Mouse (Mus musculus): Measurements from ENCODE around the gene Gstt4. TPM values are rescaled to one million over a fixed set of nuclear protein-coding genes. Genes with fewer than 3 reads are reported as not detected.
A peak's percentile ranks its signal among the peaks of the same experiment; 100 is the strongest.
"Not testable (repeated sequence)": the region's sequence is repeated elsewhere in the genome, so short reads cannot be mapped to it uniquely, and the experiment has no call there.

Gene Gstt4
- polyA plus RNA-seq, 1 experiment: not detected

DNA sequence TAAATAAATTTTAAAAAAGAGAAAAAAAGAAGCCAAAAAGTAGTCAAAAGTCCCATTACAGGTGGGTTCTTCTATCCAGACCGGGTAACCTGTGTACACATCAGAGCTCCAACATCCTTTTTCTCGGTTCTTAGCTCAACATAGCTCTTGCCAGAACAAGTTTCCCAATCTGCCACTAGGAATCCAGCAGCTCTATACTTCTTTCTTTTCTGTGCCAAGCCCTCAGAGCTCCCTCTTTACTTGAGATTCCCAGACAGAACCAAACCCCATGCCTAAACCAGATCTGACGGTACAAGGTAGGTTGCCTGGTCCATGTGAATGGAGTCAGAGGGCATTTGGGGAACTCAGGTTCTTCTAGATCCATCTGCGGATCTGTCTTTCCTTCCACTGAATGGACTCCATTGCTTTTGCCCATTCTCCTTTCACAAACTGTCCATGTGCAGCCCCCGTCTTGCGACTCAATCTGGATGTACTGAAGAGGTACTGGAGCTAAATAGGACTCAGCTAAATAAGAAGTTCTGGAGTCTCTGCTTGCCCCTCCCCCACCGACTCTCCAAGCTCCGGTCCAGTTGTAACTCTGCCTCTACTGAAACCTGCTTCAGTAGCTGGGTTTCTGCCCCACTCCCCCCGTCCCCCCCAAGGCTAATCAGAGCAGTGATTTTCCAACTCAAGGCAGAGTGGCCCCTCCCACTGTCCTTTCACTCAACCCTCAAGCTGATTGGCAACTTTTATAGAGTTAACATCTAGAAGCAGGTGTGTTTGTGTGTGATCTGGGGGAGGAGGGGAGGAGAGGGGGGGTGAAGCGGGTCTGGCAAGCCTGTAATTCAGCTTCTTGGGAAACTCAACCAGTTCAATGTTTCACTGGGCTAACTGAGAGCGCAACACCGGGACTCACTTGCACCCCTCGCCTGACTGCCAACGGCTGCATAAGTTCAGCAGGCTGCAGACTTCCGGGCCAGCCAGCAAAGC, 42.9 kb downstream of the Gstt4 start:
- H3K27ac ChIP-seq (ENCODE audit: insufficient read depth, low read depth, low read length): no peak overlapping the region
- TF ChIP-seq POLR2A (IDR thresholded peaks at IDR 0.05; ENCODE audit: borderline replicate concordance, low read depth, low read length) (no peak), CTCF (IDR thresholded peaks at IDR 0.05; ENCODE audit: low read depth, low read length) (no peak)
- no peak overlapping the region for H3K4me3 ChIP-seq (ENCODE audit: insufficient read depth, low read length)
- H3K4me1 ChIP-seq (ENCODE audit: control insufficient read depth, insufficient read depth, low read length): peaks cover 13% of the 10 kb centered on the region

DNA sequence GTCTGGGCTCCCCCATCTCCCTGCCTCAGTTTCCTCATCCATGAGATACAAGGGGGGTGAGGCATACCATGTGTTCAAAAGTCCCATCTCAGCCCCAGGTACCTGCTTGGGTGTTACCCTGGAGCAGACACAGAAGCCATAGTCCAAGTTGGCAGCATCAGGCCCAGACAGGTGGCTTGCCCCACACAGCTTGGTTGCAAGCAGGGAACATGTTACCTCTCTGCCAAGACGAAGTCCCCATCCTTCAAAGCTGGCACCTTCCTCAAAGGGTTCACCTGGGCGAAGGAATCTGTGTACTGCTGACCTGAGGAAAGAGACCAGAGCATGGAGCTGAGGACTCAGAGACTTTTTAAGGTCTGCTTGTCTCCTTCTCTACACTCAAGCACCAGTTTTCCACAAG, 44.5 kb downstream of the Gstt4 start:
- TF ChIP-seq POLR2A (IDR thresholded peaks at IDR 0.05; ENCODE audit: borderline replicate concordance, low read depth, low read length) (no peak), CTCF (IDR thresholded peaks at IDR 0.05; ENCODE audit: low read depth, low read length) (no peak)
- Histone ChIP-seq H3K4me3 (ENCODE audit: insufficient read depth, low read length) (no peak overlapping the region), H3K27ac (ENCODE audit: insufficient read depth, low read depth, low read length) (no peak overlapping the region), H3K4me1 (ENCODE audit: control insufficient read depth, insufficient read depth, low read length) (peaks cover 6% of the 10 kb centered on the region; the same call in 1 of the 2 replicates)

DNA sequence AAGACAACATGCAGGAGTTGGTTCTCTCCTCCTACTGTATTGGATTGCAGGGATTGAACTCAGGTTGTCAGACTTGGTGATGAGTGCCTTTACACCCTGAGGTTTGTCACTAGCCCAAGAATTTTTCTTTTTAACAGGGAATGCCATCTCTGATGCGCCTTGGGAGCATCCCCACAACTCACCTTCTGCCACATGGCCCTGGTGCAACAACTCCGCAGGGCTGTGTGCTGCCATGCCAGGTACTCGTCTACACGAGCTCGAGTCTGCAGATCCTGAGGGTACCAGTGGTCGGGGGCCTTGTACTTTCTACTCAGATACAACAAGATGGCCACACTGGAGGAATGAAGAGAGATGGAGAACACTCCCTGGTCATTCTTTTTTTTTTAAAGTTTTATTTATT, 45.8 kb downstream of the Gstt4 start:
- TF ChIP-seq CTCF (IDR thresholded peaks at IDR 0.05; ENCODE audit: low read depth, low read length) (no peak), POLR2A (IDR thresholded peaks at IDR 0.05; ENCODE audit: borderline replicate concordance, low read depth, low read length) (no peak)
- Histone ChIP-seq H3K4me3 (ENCODE audit: insufficient read depth, low read length) (no peak overlapping the region), H3K4me1 (ENCODE audit: control insufficient read depth, insufficient read depth, low read length) (peaks cover 10% of the 10 kb centered on the region), H3K27ac (ENCODE audit: insufficient read depth, low read depth, low read length) (no peak overlapping the region)

DNA sequence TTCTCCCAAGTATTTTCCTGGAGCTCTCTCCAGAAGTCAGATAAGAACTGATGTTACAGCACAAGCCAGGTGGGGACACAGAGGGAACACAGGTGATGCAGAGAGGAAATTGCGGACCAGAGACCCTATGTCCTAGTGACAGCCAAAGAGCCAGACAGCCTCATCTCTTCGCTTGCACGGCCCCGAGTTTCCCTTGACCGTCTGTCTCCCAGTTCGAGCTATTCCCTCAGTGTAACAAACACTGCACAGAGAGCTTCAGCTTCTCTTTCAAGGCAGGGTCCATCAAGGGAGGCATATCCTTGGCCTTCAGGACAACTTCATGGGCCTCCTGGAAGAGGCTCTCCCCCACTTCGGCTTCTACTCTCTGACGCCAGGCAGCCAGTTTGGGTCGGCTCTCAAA, 47.8 kb downstream of the Gstt4 start:
- H3K27ac ChIP-seq (ENCODE audit: insufficient read depth, low read depth, low read length): no peak overlapping the region
- H3K4me1 ChIP-seq (ENCODE audit: control insufficient read depth, insufficient read depth, low read length): peaks cover 5% of the 10 kb centered on the region; the same call in 1 of the 2 replicates
- TF ChIP-seq POLR2A (IDR thresholded peaks at IDR 0.05; ENCODE audit: borderline replicate concordance, low read depth, low read length) (no peak), CTCF (IDR thresholded peaks at IDR 0.05; ENCODE audit: low read depth, low read length) (no peak)
- no peak overlapping the region for H3K4me3 ChIP-seq (ENCODE audit: insufficient read depth, low read length)

DNA sequence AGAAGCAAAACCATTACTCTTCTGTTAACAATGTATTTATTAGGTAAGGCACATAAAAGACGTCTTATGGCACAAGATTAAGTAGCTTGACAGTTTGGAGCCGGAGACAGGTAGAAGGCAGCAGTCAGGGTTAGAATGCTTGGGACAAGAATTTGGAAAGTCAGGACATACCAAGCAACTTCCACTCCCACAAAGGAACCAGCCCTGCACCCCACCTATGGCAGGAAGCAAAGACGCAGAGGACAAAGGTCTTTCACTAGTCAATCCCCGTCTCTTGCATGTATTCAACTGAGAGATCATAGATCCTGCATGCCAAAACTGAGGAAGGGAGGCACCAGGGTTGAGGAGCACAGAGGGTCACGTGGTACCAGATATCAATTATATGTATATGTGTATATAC, 48.2 kb downstream of the Gstt4 start:
- Histone ChIP-seq H3K4me1 (ENCODE audit: control insufficient read depth, insufficient read depth, low read length) (peaks cover 5% of the 10 kb centered on the region; the same call in 1 of the 2 replicates), H3K4me3 (ENCODE audit: insufficient read depth, low read length) (no peak overlapping the region), H3K27ac (ENCODE audit: insufficient read depth, low read depth, low read length) (no peak overlapping the region)
- TF ChIP-seq POLR2A (IDR thresholded peaks at IDR 0.05; ENCODE audit: borderline replicate concordance, low read depth, low read length) (no peak), CTCF (IDR thresholded peaks at IDR 0.05; ENCODE audit: low read depth, low read length) (no peak)

DNA sequence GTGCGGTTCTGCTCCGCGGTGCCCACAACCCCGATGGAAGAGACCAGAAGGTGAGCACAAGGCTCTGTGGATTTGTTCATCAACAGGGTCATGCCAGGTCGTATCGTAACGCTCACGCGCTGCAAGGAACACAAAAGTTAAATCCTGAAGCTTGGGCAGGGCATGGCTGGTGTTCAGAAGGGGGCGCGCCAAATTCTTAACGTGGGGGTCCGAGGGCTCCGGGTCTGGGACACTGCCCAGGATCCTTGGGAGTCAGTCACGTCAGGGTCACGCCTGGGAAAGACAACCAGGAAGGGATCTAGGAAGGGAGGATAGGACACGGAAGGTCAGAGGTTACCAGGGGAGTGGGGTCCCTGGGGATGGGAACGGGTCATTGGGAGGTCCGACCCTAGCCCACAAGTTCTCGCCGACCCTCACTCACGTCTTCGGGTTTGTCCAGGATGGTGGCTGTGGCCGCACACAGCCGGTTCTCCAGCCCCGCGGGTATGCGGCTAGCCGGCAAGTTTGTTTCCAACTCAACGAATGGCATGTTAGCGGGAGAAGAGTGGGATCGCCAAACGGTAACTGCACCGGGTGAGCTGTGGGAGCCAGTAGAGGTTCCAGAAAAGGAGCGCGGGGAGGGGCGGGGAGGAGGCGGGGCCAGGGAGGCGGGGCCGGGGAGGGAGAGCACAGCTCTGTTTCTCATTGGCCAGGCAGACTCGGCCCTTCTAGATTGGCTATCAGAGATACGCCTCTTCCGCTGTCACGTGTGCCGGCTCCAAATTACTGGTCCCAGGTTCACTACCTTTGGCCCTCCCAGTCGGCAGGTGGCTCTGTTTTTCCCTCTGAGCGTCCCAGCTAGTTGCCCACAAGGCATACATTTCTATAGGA, 49.3 kb downstream of the Gstt4 start, which contains the start of gene Ddt:
Gene Ddt, minus strand, starts transcription at position 620 of the 870 bp plus-strand sequence.
- peak within 1 kb of the TSS; percentile 82 for H3K4me3 ChIP-seq (ENCODE audit: insufficient read depth, low read length)
- peaks cover 5% of the 10 kb centered on the region; the same call in 1 of the 2 replicates for H3K4me1 ChIP-seq (ENCODE audit: control insufficient read depth, insufficient read depth, low read length)
- no peak for TF ChIP-seq CTCF (IDR thresholded peaks at IDR 0.05; ENCODE audit: low read depth, low read length)
- no peak for TF ChIP-seq POLR2A (IDR thresholded peaks at IDR 0.05; ENCODE audit: borderline replicate concordance, low read depth, low read length)
- H3K27ac ChIP-seq (ENCODE audit: insufficient read depth, low read depth, low read length): no peak within 1 kb of the TSS

DNA sequence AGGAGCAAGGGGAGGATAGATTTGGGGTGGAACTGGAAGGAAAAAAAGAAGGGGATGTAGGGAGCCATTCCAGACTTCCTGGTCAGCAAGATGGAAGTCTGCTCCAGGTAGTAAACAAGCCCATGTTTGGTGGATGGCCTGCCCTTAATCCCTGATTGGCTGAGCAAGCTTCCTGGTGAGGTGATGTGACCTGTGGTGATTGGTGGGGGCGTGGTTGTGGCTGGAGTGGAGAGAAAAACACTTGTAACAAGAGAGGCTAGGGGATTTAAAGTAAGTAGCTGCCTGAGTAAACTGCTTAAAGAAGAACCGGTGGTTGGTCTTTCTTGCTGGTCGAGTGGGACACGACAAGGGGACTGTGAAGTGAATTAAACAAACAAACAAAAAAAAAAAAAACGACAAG, 54.6 kb downstream of the Gstt4 start:
- peaks cover 13% of the 10 kb centered on the region for H3K4me1 ChIP-seq (ENCODE audit: control insufficient read depth, insufficient read depth, low read length)
- not testable (repeated sequence) for H3K4me3 ChIP-seq (ENCODE audit: insufficient read depth, low read length); H3K27ac ChIP-seq (ENCODE audit: insufficient read depth, low read depth, low read length)

DNA sequence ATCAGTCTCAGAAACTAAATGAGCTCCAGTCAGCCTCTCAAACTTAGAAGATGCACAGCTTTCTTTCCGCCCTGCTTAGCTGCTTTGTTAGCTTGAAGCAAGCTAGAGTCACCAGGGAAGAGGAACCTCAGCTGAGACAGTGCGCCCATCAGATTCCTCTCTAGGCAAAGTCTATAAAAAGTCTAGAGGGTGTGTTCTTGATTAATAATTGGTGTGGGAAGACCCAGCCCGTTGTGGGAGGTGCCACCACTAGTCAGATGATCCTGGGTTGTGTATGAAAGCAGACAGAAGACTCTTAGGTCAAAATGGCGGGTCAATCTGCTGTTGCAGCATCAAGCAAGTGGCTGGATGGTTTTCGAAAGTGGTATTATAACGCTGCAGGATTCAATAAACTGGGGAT, 55.5 kb downstream of the Gstt4 start:
- TF ChIP-seq CTCF (IDR thresholded peaks at IDR 0.05; ENCODE audit: low read depth, low read length) (no peak), POLR2A (IDR thresholded peaks at IDR 0.05; ENCODE audit: borderline replicate concordance, low read depth, low read length) (no peak)
- Histone ChIP-seq H3K27ac (ENCODE audit: insufficient read depth, low read depth, low read length) (no peak overlapping the region), H3K4me1 (ENCODE audit: control insufficient read depth, insufficient read depth, low read length) (peaks cover 9% of the 10 kb centered on the region)

More for the DNA sequence above, 55.5 kb downstream of the Gstt4 start:
- H3K4me3 ChIP-seq (ENCODE audit: insufficient read depth, low read length): no peak overlapping the region

Other genes starting within 250 kb of the Gstt4 start
- 8.4 and 11.6 TPM in 2 replicates for gene Ggt5, start 233.2 kb downstream of the Gstt4 start, polyA plus RNA-seq (2012; ENCODE audit: insufficient read depth, insufficient read length, missing spikeins)
- not detected in 2 replicates for gene Susd2, start 178.5 kb downstream of the Gstt4 start, polyA plus RNA-seq (2012; ENCODE audit: insufficient read depth, insufficient read length, missing spikeins)
- gene Cabin1, start 58.2 kb downstream of the Gstt4 start, polyA plus RNA-seq (2012; ENCODE audit: insufficient read depth, insufficient read length, missing spikeins): 26.1 and 35.0 TPM in 2 replicates
- 56.4 and 63.8 TPM in 2 replicates for gene Ddt, start 49.1 kb downstream of the Gstt4 start, polyA plus RNA-seq (2012; ENCODE audit: insufficient read depth, insufficient read length, missing spikeins)
- gene Gm20441, start 41.6 kb downstream of the Gstt4 start, polyA plus RNA-seq (2012; ENCODE audit: insufficient read depth, insufficient read length, missing spikeins): not detected in 2 replicates
- gene Gstt3, start 41.1 kb downstream of the Gstt4 start, polyA plus RNA-seq (2012; ENCODE audit: insufficient read depth, insufficient read length, missing spikeins): 12.1 and 13.1 TPM in 2 replicates
- 1.4 and 4.1 TPM in 2 replicates for gene Gstt1, start 24.0 kb downstream of the Gstt4 start, polyA plus RNA-seq (2012; ENCODE audit: insufficient read depth, insufficient read length, missing spikeins)
- 17.2 and 18.8 TPM in 2 replicates for gene Gstt2, start 14.9 kb upstream of the Gstt4 start, polyA plus RNA-seq (2012; ENCODE audit: insufficient read depth, insufficient read length, missing spikeins)
- 181 and 195 TPM in 2 replicates for gene Mif, start 37.7 kb upstream of the Gstt4 start, polyA plus RNA-seq (2012; ENCODE audit: insufficient read depth, insufficient read length, missing spikeins)
- gene Derl3, start 70.9 kb upstream of the Gstt4 start, polyA plus RNA-seq (2012; ENCODE audit: insufficient read depth, insufficient read length, missing spikeins): 1.0 and 1.7 TPM in 2 replicates
- gene Smarcb1, start 99.1 kb upstream of the Gstt4 start, polyA plus RNA-seq (2012; ENCODE audit: insufficient read depth, insufficient read length, missing spikeins): 27.9 and 31.8 TPM in 2 replicates
- 19.3 and 22.7 TPM in 2 replicates for gene Chchd10, start 110.6 kb upstream of the Gstt4 start, polyA plus RNA-seq (2012; ENCODE audit: insufficient read depth, insufficient read length, missing spikeins)
- gene Mmp11, start 114.0 kb upstream of the Gstt4 start, polyA plus RNA-seq (2012; ENCODE audit: insufficient read depth, insufficient read length, missing spikeins): 0.59 and 0.72 TPM in 2 replicates
- gene Gm867, start 118.1 kb upstream of the Gstt4 start, polyA plus RNA-seq (2012; ENCODE audit: insufficient read depth, insufficient read length, missing spikeins): not detected in 2 replicates
- gene Vpreb3, start 120.5 kb upstream of the Gstt4 start, polyA plus RNA-seq (2012; ENCODE audit: insufficient read depth, insufficient read length, missing spikeins): not detected in 2 replicates
- gene Gm5134, start 132.0 kb upstream of the Gstt4 start, polyA plus RNA-seq (2012; ENCODE audit: insufficient read depth, insufficient read length, missing spikeins): 0.55 and 0.92 TPM in 2 replicates
- gene Zfp280b, start 210.1 kb upstream of the Gstt4 start, polyA plus RNA-seq (2012; ENCODE audit: insufficient read depth, insufficient read length, missing spikeins): 5.0 and 5.6 TPM in 2 replicates